Mouse (Mus musculus) megakaryocyte, embryonic 14.5 days (primary cell): ENCODE results near the gene 2010111I01Rik. TPM values are rescaled to one million over a fixed set of nuclear protein-coding genes. Genes with fewer than 3 reads are reported as not detected.
A peak's percentile ranks its signal among the peaks of the same experiment; 100 is the strongest.

ENCODE experiments used
- H3K27me3 ChIP-seq: replicated peaks from 2 replicates; pipeline ENCODE3; 2012; ENCODE audit warnings: inconsistent platforms
- H3K36me3 ChIP-seq: replicated peaks from 2 replicates; pipeline ENCODE3; 2012; ENCODE audit warnings: low read length, inconsistent platforms, mixed read lengths
- H3K4me1 ChIP-seq: 2 replicates; pipeline ENCODE4 v1.6.1; 2012; ENCODE audit warnings: inconsistent platforms
- H3K4me3 ChIP-seq: replicated peaks from 2 replicates; pipeline ENCODE3; 2012; ENCODE audit warnings: moderate library complexity, mild to moderate bottlenecking, inconsistent platforms
- H3K9me3 ChIP-seq: 2 replicates; pipeline ENCODE4 v1.6.1; 2012; ENCODE audit warnings: inconsistent platforms
- FLI1 ChIP-seq: IDR thresholded peaks from 2 replicates; pipeline ENCODE4 v1.6.1; 2012; ENCODE audit warnings: low read length, inconsistent platforms, mixed read lengths
- GATA1 ChIP-seq: IDR thresholded peaks from 3 replicates; pipeline ENCODE4 v1.6.1; 2012; ENCODE audit warnings: mixed read lengths, low read length, inconsistent platforms, borderline replicate concordance
- polyA plus RNA-seq: library from polyadenylated mRNA; stranded (reverse); fragments of >175 nt; gene quantifications from 2 replicates; pipeline ENCODE4 v1.2.3, GENCODE M21; 2012; ENCODE audit warnings: low replicate concordance; ENCODE audit not compliant: insufficient read depth

The 2010111I01Rik gene
- polyA plus RNA-seq, 1 experiment, result 46.5 TPM

GRCm38 (mm10) chr13:63101761-63102160 lies 137.1 kb downstream of the 2010111I01Rik start:
- Histone ChIP-seq H3K9me3 (0 out of 2 replicates have a peak, but pooled peaks cover 2% of the 10 kb centered on the region), H3K27me3 (peaks cover 70% of the 10 kb centered on the region), H3K4me3 (no peak overlapping the region), H3K4me1 (peaks cover 13% of the 10 kb centered on the region), H3K36me3 (no peaks in the 10 kb centered on the region)
- TF ChIP-seq FLI1, result no peak
- TF ChIP-seq GATA1, result no peak

- H3K4me1 ChIP-seq, result peaks cover 26% of the 10 kb centered on the region
- H3K9me3 ChIP-seq, result 0 out of 2 replicates have a peak, but pooled peaks cover 2% of the 10 kb centered on the region
- TF ChIP-seq GATA1 (no peak), FLI1 (no peak)
- no peaks in the 10 kb centered on the region for H3K36me3 ChIP-seq
- no peak overlapping the region for H3K4me3 ChIP-seq
- H3K27me3 ChIP-seq, result peaks cover 77% of the 10 kb centered on the region
Observed at GRCm38 (mm10) chr13:63102848-63103585, 138.3 kb downstream of the 2010111I01Rik start.

- peaks cover 54% of the 10 kb centered on the region for H3K27me3 ChIP-seq
- peaks cover 59% of the 10 kb centered on the region for H3K4me1 ChIP-seq
Observed at GRCm38 (mm10) chr13:63106574-63106973, 141.9 kb downstream of the 2010111I01Rik start.

GRCm38 (mm10) chr13:63108601-63109000 lies 143.9 kb downstream of the 2010111I01Rik start:
- Histone ChIP-seq H3K36me3 (no peaks in the 10 kb centered on the region), H3K27me3 (peaks cover 37% of the 10 kb centered on the region), H3K4me3 (peak overlapping the region; percentile 47), H3K4me1 (peaks cover 72% of the 10 kb centered on the region), H3K9me3 (no peaks in the 10 kb centered on the region)
- TF ChIP-seq GATA1 (peak; percentile 70; the same call in 2 of the 3 replicates), FLI1 (no peak)

More at GRCm38 (mm10) chr13:63106574-63106973, 141.9 kb downstream of the 2010111I01Rik start:
- no peaks in the 10 kb centered on the region for H3K36me3 ChIP-seq
- no peaks in the 10 kb centered on the region for H3K9me3 ChIP-seq
- H3K4me3 ChIP-seq, result no peak overlapping the region
- TF ChIP-seq GATA1 (no peak), FLI1 (no peak)

- H3K36me3 ChIP-seq, result peaks cover 3% of the 10 kb centered on the region
- peaks cover 86% of the 10 kb centered on the region for H3K4me1 ChIP-seq
- peaks cover 14% of the 10 kb centered on the region for H3K27me3 ChIP-seq
- H3K9me3 ChIP-seq, result peaks cover 3% of the 10 kb centered on the region; the same call in 1 of the 2 replicates
- TF ChIP-seq FLI1 (no peak), GATA1 (no peak)
- no peak overlapping the region for H3K4me3 ChIP-seq
Observed at GRCm38 (mm10) chr13:63111297-63112042, 146.8 kb downstream of the 2010111I01Rik start.

- H3K4me3 ChIP-seq, result peak overlapping the region; percentile 72
- peaks cover 85% of the 10 kb centered on the region for H3K4me1 ChIP-seq
- TF ChIP-seq GATA1 (no peak), FLI1 (no peak)
- H3K9me3 ChIP-seq, result peaks cover 3% of the 10 kb centered on the region; the same call in 1 of the 2 replicates
- H3K27me3 ChIP-seq, result peaks cover 9% of the 10 kb centered on the region
- peaks cover 7% of the 10 kb centered on the region for H3K36me3 ChIP-seq
Observed at GRCm38 (mm10) chr13:63112043-63112597, 147.4 kb downstream of the 2010111I01Rik start.

GRCm38 (mm10) chr13:63112598-63113372 lies 148.1 kb downstream of the 2010111I01Rik start:
- H3K36me3 ChIP-seq, result peaks cover 7% of the 10 kb centered on the region
- peaks cover 4% of the 10 kb centered on the region for H3K27me3 ChIP-seq
- no peak for TF ChIP-seq GATA1
- TF ChIP-seq FLI1, result no peak
- H3K9me3 ChIP-seq, result peaks cover 3% of the 10 kb centered on the region; the same call in 1 of the 2 replicates
- peak overlapping the region; percentile 72 for H3K4me3 ChIP-seq
- H3K4me1 ChIP-seq, result peaks cover 85% of the 10 kb centered on the region

- H3K9me3 ChIP-seq, result peaks cover 3% of the 10 kb centered on the region; the same call in 1 of the 2 replicates
- H3K27me3 ChIP-seq, result peaks cover 4% of the 10 kb centered on the region
- no peak overlapping the region for H3K4me3 ChIP-seq
- TF ChIP-seq FLI1 (no peak), GATA1 (no peak)
- H3K4me1 ChIP-seq, result peaks cover 85% of the 10 kb centered on the region
- H3K36me3 ChIP-seq, result peaks cover 7% of the 10 kb centered on the region
Observed at GRCm38 (mm10) chr13:63113881-63114301, 149.2 kb downstream of the 2010111I01Rik start.
